Mouse (Mus musculus) C2C12 (cell line): ENCODE results near the gene Tmem204.

ENCODE experiments used
- CEBPB ChIP-seq: IDR thresholded peaks from one replicate; pipeline ENCODE4 v1.6.1; 2011; ENCODE audit warnings: low read depth, mild to moderate bottlenecking, control low read depth, moderate library complexity
- CTCF ChIP-seq: IDR thresholded peaks from one replicate; pipeline ENCODE4 v1.5.1; 2011; ENCODE audit not compliant: control insufficient read depth, insufficient read depth, insufficient read length
- MAX ChIP-seq: IDR thresholded peaks from one replicate; pipeline ENCODE4 v1.6.1; 2011; ENCODE audit warnings: mild to moderate bottlenecking, control low read depth
- MYOD1 ChIP-seq: IDR thresholded peaks from one replicate; pipeline ENCODE4 v1.6.1; 2011; ENCODE audit warnings: low read depth; ENCODE audit not compliant: control insufficient read depth, insufficient read length
- MYOG ChIP-seq: IDR thresholded peaks from one replicate; pipeline ENCODE4 v1.6.1; 2011; ENCODE audit not compliant: control insufficient read depth, insufficient read length; ENCODE audit errors: extremely low read depth
- USF1 ChIP-seq: IDR thresholded peaks from one replicate; pipeline ENCODE4 v1.6.1; 2011; ENCODE audit warnings: low read depth, mild to moderate bottlenecking, control low read depth, moderate library complexity

GRCm38 (mm10) chr17:25111220-25111619, 27.8 kb upstream of the Tmem204 start:
- TF ChIP-seq USF1 (no peak), CTCF (no peak), MYOG (no peak), MYOD1 (no peak), MAX (no peak), CEBPB (no peak)
